Mouse (Mus musculus): ENCODE results near the gene Rpl34. TPM values are rescaled to one million over a fixed set of nuclear protein-coding genes. Genes with fewer than 3 reads are reported as not detected.

Rpl34 gene
- polyA plus RNA-seq (2014; fragmentation: Illumina TruSeq; extraction: RNeasy Lipid Tissue Mini Kit (QIAGEN cat#74804); ENCODE audit: low read depth, low replicate concordance) = 1,088 TPM

GRCm38 (mm10) chr3:130730189-130730653 lies at the start of gene Rpl34:
Rpl34 (minus strand) TSS chr3:130730398.

GRCm38 (mm10) chr3:130708967-130709924 lies 21.0 kb downstream of the Rpl34 start, which contains the start of gene Ostc:
Ostc (minus strand) TSS chr3:130709444.

Other genes starting within 250 kb of the Rpl34 start
- gene Etnppl, start 113.0 kb downstream of the Rpl34 start, polyA plus RNA-seq (2014; fragmentation: Illumina TruSeq; extraction: RNeasy Lipid Tissue Mini Kit (QIAGEN cat#74804); ENCODE audit: low read depth, low replicate concordance) = not detected
- gene Ostc, start 21.0 kb downstream of the Rpl34 start, polyA plus RNA-seq (2014; fragmentation: Illumina TruSeq; extraction: RNeasy Lipid Tissue Mini Kit (QIAGEN cat#74804); ENCODE audit: low read depth, low replicate concordance) = 119 TPM